Mouse (Mus musculus): ENCODE data around the gene Gm17409.

GRCm38 (mm10) chr2:58423319-58423718, 46.6 kb upstream of the Gm17409 start:
- TF ChIP-seq EP300 (IDR thresholded peaks at IDR 0.05; ENCODE audit: low read depth in 1 of 2, low read length in 2 of 2) (no peak), POLR2A (IDR thresholded peaks at IDR 0.05; ENCODE audit: control insufficient read depth in 1 of 2, insufficient read depth in 1 of 2, low read depth in 1 of 2, low read length in 2 of 2, poor library complexity in 1 of 2) (no peak), TCF12 (IDR thresholded peaks at IDR 0.05; ENCODE audit: low read depth, low read length) (no peak), CTCF (IDR thresholded peaks at IDR 0.05 in 2 of 3, conservative IDR thresholded peaks at IDR 0.05 in 1 of 3; ENCODE audit: control insufficient read depth in 1 of 3, insufficient read depth in 1 of 3, low read depth in 2 of 3, low read length in 3 of 3, poor library complexity in 1 of 3, severe bottlenecking in 1 of 3) (no peak)
